Mouse (Mus musculus) left cerebral cortex, postnatal 25 days (tissue): ENCODE measurements at regions not wholly inside any gene's neighbourhood (a gene's known extent, or its start where the extent isn't known, plus 50 kb on each side); places are given as distances from the start of the nearest gene placed in this dataset.

Experiments used
- DNase-seq, 2 experiments: peaks; one replicate each; pipeline ENCODE4 v3.0.0; 2022; ENCODE audit warnings: low spot score in 2 of 2, mixed read lengths in 1 of 2
- intact Hi-C: fragments of 180-260 bp; cut with DNase I; formaldehyde crosslinking; loops from one replicate; pipeline ENCODE4 v1.15.1; 2025

GRCm38 (mm10) chr1:120859546-120859945, 257.3 kb downstream of the En1 start:
- DNase-seq: no peak
- intact Hi-C loops: no loop called here

- intact Hi-C loops: no loop called here
- no peak for DNase-seq
Observed at GRCm38 (mm10) chr1:120872554-120872953, 270.3 kb downstream of the En1 start.

- intact Hi-C loops: no loop called here
Observed at GRCm38 (mm10) chr1:120882959-120883549, 280.8 kb downstream of the En1 start.

GRCm38 (mm10) chr1:120883632-120884031, 281.4 kb downstream of the En1 start:
- intact Hi-C loops: no loop called here
- DNase-seq: no peak

More at GRCm38 (mm10) chr1:120882959-120883549, 280.8 kb downstream of the En1 start:
- no peak for DNase-seq

- DNase-seq: no peak
- intact Hi-C loops: no loop called here
Observed at GRCm38 (mm10) chr1:120910801-120911200, 308.6 kb downstream of the En1 start.

- intact Hi-C loops: no loop called here
Observed at GRCm38 (mm10) chr1:120911962-120912670, 309.9 kb downstream of the En1 start.

GRCm38 (mm10) chr1:120921540-120921939, 319.3 kb downstream of the En1 start:
- DNase-seq: no peak
- intact Hi-C loops: no loop called here

More at GRCm38 (mm10) chr1:120911962-120912670, 309.9 kb downstream of the En1 start:
- DNase-seq: no peak

GRCm38 (mm10) chr1:120925271-120925670, 323.1 kb downstream of the En1 start:
- intact Hi-C loops: no loop called here
- no peak for DNase-seq

- no peak for DNase-seq
Observed at GRCm38 (mm10) chr1:120930141-120930540, 327.9 kb downstream of the En1 start.

GRCm38 (mm10) chr1:120935321-120935720, 333.1 kb downstream of the En1 start:
- DNase-seq: no peak
- intact Hi-C loops: no loop called here

More at GRCm38 (mm10) chr1:120930141-120930540, 327.9 kb downstream of the En1 start:
- intact Hi-C loops: no loop called here

GRCm38 (mm10) chr1:120943711-120944110, 341.5 kb downstream of the En1 start:
- intact Hi-C loops: no loop called here
- no peak for DNase-seq

- intact Hi-C loops: no loop called here
- DNase-seq: no peak
Observed at GRCm38 (mm10) chr1:120946349-120946748, 344.1 kb downstream of the En1 start.

GRCm38 (mm10) chr1:120961235-120961634, 359.0 kb downstream of the En1 start:
- DNase-seq: no peak
- intact Hi-C loops: no loop called here

- intact Hi-C loops: no loop called here
Observed at GRCm38 (mm10) chr1:120961984-120962383, 359.8 kb downstream of the En1 start.

GRCm38 (mm10) chr1:120963477-120964178, 361.4 kb downstream of the En1 start:
- intact Hi-C loops: no loop called here
- no peak for DNase-seq

More at GRCm38 (mm10) chr1:120961984-120962383, 359.8 kb downstream of the En1 start:
- DNase-seq: no peak

- intact Hi-C loops: no loop called here
- DNase-seq: peak in 1 of 2 experiments; percentile 6
Observed at GRCm38 (mm10) chr1:120964179-120964517, 361.9 kb downstream of the En1 start.

- DNase-seq: no peak
- intact Hi-C loops: loop anchor here (5.0 kb wide), 1 partner anchor 201 kb away; no protein-coding TSS in a partner anchor
Observed at GRCm38 (mm10) chr1:120966132-120966531, 363.9 kb downstream of the En1 start.

GRCm38 (mm10) chr1:120974661-120975060, 357.7 kb downstream of the Insig2 start:
- intact Hi-C loops: no loop called here
- DNase-seq: peak in 1 of 2 experiments; percentile 6

GRCm38 (mm10) chr1:121004535-121004934, 327.9 kb downstream of the Insig2 start:
- intact Hi-C loops: no loop called here
- peak in 1 of 2 experiments; percentile 54 for DNase-seq

GRCm38 (mm10) chr1:121005198-121005597, 327.2 kb downstream of the Insig2 start:
- intact Hi-C loops: no loop called here
- DNase-seq: no peak

GRCm38 (mm10) chr1:121012126-121012525, 320.3 kb downstream of the Insig2 start:
- no peak for DNase-seq
- intact Hi-C loops: no loop called here
